Mouse (Mus musculus) limb, embryonic 15.5 days (tissue): ENCODE results near the gene Glrx5. TPM values are rescaled to one million over a fixed set of nuclear protein-coding genes. Genes with fewer than 3 reads are reported as not detected.

Source experiments
- ATAC-seq: fragments of 200-750 bp; cut with Nextera tagmentation; 2 replicates; pipeline ENCODE4 v1.8.0; 2017; ENCODE audit warnings: low read depth, moderate TSS enrichment; ENCODE audit not compliant: insufficient number of reproducible peaks, low FRiP score, low TSS enrichment
- H3K27ac ChIP-seq: fragments of 300-500 bp; sonication (generic); 2 replicates; pipeline ENCODE4 v1.5.1; 2015; ENCODE audit warnings: moderate library complexity, mild to moderate bottlenecking, inconsistent platforms
- H3K27me3 ChIP-seq: fragments of 300-500 bp; sonication (generic); 2 replicates; pipeline ENCODE4 v1.6.1; 2015; ENCODE audit warnings: inconsistent platforms
- H3K36me3 ChIP-seq: fragments of 300-500 bp; sonication (generic); 2 replicates; pipeline ENCODE4 v1.6.1; 2015; ENCODE audit warnings: inconsistent platforms
- H3K4me1 ChIP-seq: fragments of 300-500 bp; sonication (generic); 2 replicates; pipeline ENCODE4 v1.6.1; 2015; ENCODE audit warnings: inconsistent platforms
- H3K4me2 ChIP-seq: fragments of 300-500 bp; sonication (generic); 2 replicates; pipeline ENCODE4 v1.6.1; 2015; ENCODE audit warnings: mild to moderate bottlenecking, inconsistent platforms
- H3K4me3 ChIP-seq: fragments of 300-500 bp; sonication (generic); 2 replicates; pipeline ENCODE4 v1.5.1; 2015; ENCODE audit warnings: mild to moderate bottlenecking, inconsistent platforms
- H3K9ac ChIP-seq: fragments of 300-500 bp; sonication (generic); 2 replicates; pipeline ENCODE4 v1.6.1; 2015; ENCODE audit warnings: inconsistent platforms
- H3K9me3 ChIP-seq: fragments of 300-500 bp; sonication (generic); 2 replicates; pipeline ENCODE4 v1.6.1; 2016; ENCODE audit warnings: inconsistent platforms
- WGBS: fragments of 180-500 bp; shearing (Covaris S2); methylation state at CpG from one replicate; pipeline ENCODE4 v1.1.7; 2015; 5-methylcytosine and 5-hydroxymethylcytosine counted together
- polyA plus RNA-seq: library from polyadenylated mRNA; unstranded; fragments of >200 nt; fragmentation: Nextera tagmentation; extraction: Ambion mirVana; gene quantifications from 2 replicates; pipeline ENCODE4 v1.2.1, GENCODE M21; 2015

The Glrx5 gene
- polyA plus RNA-seq, 1 experiment from 2014 or later = 134 TPM

DNA sequence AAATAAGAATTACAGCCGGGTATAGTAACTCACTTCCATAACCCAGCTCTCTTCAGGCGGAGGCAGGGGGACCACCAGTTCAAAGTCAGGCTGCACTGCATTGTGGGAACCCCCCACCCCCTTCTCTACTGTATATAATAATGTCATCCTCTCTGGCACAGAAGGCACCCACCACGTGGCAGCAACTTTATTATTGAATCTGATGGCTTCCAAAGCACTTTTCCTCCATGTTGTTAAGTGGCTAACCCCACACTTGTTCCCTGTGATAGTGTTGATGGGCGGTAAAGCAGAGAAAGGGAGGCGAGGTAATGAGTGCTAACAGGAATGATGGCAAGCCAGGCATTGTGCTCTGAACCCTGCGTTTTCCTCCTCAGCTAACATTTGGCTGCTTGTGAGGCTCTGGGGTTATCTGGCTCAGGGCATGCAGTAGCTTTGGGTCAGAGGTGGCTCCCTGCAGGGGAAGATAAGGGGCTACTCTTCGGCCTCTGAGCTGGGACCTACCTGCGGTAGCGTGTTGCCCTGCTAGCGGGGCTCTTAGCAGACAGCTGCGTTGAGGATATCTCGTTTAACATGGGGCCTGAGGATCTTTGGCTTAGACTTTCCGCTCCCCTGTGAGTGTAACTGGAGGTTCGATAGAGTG lies 1.8 kb downstream of the Glrx5 start:
- no peaks in the 10 kb centered on the region for H3K9me3 ChIP-seq
- H3K4me3 ChIP-seq = peak overlapping the region; percentile 89; the same call in 1 of the 2 replicates
- no peak for ATAC-seq
- H3K36me3 ChIP-seq = peaks cover 18% of the 10 kb centered on the region
- no peaks in the 10 kb centered on the region for H3K27me3 ChIP-seq
- WGBS = 75% methylated on average over 14 of the region's 14 CpGs
- peak overlapping the region; percentile 75; the same call in 1 of the 2 replicates for H3K9ac ChIP-seq
- no peak overlapping the region for H3K27ac ChIP-seq
- H3K4me2 ChIP-seq = peak overlapping the region; percentile 84; the same call in 1 of the 2 replicates
- H3K4me1 ChIP-seq = peaks cover 34% of the 10 kb centered on the region

DNA sequence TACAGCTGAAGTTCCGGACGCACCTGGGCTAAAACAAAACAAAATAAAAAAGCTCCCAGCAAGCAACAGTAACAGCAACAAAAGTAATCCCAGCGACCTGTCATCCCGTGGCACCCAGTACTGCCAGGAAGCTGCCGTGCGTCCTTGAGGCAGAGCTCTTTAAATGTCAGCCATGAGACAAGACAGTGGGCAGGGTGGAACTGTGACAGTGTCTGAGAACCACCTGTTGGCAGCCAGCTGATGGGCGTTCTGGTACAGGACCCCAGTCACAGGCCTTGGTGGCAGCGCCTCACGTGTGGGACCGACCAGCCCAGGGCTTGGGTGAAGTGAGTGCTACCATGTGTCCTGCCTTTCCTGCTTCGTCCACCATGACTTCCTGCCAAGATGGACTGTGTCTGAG lies 5.7 kb downstream of the Glrx5 start:
- Histone ChIP-seq H3K27ac (no peak overlapping the region), H3K4me3 (no peak overlapping the region), H3K36me3 (peaks cover 39% of the 10 kb centered on the region), H3K27me3 (no peaks in the 10 kb centered on the region), H3K9ac (no peak overlapping the region), H3K4me2 (no peak overlapping the region), H3K4me1 (peaks cover 21% of the 10 kb centered on the region), H3K9me3 (no peaks in the 10 kb centered on the region)
- WGBS = 79% methylated on average over 11 of the region's 11 CpGs
- no peak for ATAC-seq

DNA sequence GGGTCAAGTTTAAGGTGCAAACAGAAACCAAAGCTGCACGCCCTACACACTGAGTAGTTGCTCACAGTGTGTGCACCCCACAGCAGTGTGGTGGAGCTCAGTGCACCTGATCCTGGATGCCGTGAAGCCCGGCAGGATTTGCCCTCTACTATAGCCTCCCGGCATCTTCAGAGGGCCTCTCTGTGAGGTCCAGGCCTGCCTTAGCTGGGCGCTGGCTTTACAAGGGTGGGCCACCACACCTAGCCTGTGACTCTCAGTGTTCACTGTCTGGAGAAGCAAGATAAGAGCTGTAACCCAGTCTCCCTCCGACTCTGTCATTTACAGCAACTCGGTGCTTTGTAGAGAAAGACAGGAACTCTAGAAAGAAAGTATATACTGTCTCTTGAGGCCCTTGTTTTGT lies 6.4 kb downstream of the Glrx5 start:
- Histone ChIP-seq H3K9me3 (no peaks in the 10 kb centered on the region), H3K27me3 (no peaks in the 10 kb centered on the region), H3K27ac (no peak overlapping the region), H3K4me1 (peaks cover 14% of the 10 kb centered on the region), H3K4me3 (no peak overlapping the region), H3K36me3 (peaks cover 44% of the 10 kb centered on the region), H3K9ac (no peak overlapping the region), H3K4me2 (no peak overlapping the region)
- 73% methylated on average over 7 of the region's 7 CpGs for WGBS
- no peak for ATAC-seq

DNA sequence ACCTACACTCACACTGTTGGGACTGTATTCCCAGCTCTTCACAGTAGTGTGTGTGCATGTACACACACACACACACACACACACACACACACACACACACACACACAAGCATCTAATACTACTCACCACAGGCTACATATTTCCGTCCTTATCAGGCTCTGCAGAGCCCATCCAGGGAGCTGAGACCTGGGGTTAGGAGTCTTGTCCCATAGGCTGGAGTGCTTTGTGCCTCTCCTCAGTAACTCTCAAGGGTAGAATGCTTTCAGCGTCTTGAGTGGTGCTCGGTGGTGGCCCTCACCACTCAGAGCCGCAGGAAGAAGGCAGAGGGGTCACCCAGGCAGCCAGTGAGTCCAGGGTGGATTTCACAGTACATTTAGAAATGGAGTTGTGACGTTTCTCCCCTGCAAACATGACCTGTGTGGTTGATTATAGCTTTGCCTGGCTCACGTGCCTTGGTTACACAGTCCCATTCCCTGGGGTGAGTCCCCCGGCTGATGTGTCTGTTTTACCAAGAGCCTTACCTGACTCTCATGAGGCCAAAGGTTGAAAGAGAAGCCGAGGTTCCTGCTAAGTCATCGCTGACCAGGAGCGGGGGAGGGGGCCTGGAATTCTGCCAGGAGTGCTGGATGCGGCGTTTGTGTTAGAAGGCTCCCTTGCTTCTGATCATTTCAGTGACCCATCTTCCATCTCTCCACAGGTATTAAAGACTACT lies 7.2 kb downstream of the Glrx5 start:
- H3K4me2 ChIP-seq = no peak overlapping the region
- no peak overlapping the region for H3K27ac ChIP-seq
- no peak overlapping the region for H3K9ac ChIP-seq
- H3K36me3 ChIP-seq = peaks cover 44% of the 10 kb centered on the region
- H3K4me1 ChIP-seq = peaks cover 6% of the 10 kb centered on the region
- 57% methylated on average over 12 of the region's 12 CpGs for WGBS
- H3K27me3 ChIP-seq = no peaks in the 10 kb centered on the region
- no peak for ATAC-seq
- no peak overlapping the region for H3K4me3 ChIP-seq
- H3K9me3 ChIP-seq = no peaks in the 10 kb centered on the region

DNA sequence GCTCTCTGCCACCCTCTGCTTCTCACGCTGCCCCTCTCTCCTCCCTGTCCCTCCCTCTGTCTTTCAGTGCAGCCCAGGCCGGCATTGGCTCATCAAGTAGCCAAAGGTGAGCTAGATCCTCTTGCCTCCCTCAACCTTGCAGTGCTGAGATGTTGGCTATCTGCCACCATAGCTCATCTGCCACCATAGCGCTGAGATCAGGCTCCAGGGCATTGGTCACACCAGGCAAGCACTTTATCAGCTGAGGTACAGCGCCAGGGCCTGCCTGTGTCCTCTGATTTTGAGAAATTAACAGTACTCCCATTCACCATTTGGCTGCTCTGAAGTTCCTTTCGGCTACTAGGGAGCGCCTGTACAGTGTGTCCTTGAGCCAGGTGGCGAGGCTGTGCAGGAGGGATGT lies 8.5 kb downstream of the Glrx5 start:
- H3K36me3 ChIP-seq = peaks cover 44% of the 10 kb centered on the region
- no peaks in the 10 kb centered on the region for H3K4me1 ChIP-seq
- no peaks in the 10 kb centered on the region for H3K27me3 ChIP-seq
- no peak overlapping the region for H3K27ac ChIP-seq
- H3K9ac ChIP-seq = no peak overlapping the region
- H3K9me3 ChIP-seq = no peaks in the 10 kb centered on the region
- H3K4me2 ChIP-seq = no peak overlapping the region
- no peak overlapping the region for H3K4me3 ChIP-seq
- WGBS = 95% methylated on average over 7 of the region's 7 CpGs
- no peak for ATAC-seq

DNA sequence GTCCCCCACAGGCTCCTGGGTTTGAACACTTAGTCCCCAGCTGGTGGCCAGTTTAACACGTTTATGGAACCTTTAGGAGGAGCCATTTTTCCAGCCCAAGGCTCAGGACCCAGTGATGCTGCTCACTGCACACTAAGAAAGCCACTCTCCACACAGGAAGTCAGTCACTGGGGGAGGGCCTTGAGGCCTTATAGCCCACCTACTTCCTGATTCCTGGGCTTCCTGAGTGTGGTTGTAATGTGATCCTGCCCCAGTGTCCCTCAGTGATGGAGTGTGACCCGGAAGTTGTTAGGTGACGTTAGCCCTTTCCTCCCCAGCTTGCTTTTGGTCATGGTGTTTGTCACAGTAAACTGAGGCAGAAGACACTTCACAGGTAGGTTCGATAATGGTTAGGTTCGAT lies 10.6 kb downstream of the Glrx5 start:
- ATAC-seq = no peak
- WGBS = 83% methylated on average over 5 of the region's 5 CpGs

DNA sequence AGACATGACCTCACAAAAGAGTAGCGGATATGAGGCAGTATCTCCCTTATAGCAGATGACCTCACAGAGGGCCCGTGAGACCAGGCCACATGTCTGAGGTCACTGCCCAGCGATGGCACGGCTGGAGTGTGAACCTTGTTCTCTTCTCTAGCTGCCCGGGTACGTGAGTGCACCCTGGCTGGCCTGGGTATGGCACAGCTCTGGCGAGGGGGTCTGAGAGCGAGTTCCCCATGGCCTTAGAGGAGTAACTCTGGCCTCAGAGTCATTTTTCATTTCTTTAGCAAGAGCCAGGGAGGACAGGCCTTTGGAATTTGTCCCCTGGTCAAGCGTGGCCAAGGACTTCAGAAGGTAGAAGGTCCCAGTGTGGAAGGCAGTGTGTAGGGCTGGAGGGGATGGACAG lies 12.3 kb downstream of the Glrx5 start:
- no peak overlapping the region for H3K4me3 ChIP-seq
- no peaks in the 10 kb centered on the region for H3K9me3 ChIP-seq
- no peak for ATAC-seq
- 89% methylated on average over 9 of the region's 9 CpGs for WGBS
- H3K36me3 ChIP-seq = peaks cover 37% of the 10 kb centered on the region
- H3K9ac ChIP-seq = no peak overlapping the region
- no peak overlapping the region for H3K4me2 ChIP-seq
- no peak overlapping the region for H3K27ac ChIP-seq
- H3K27me3 ChIP-seq = no peaks in the 10 kb centered on the region
- H3K4me1 ChIP-seq = no peaks in the 10 kb centered on the region

More for the DNA sequence above, 10.6 kb downstream of the Glrx5 start:
- no peaks in the 10 kb centered on the region for H3K27me3 ChIP-seq
- H3K9me3 ChIP-seq = no peaks in the 10 kb centered on the region
- no peaks in the 10 kb centered on the region for H3K4me1 ChIP-seq
- no peak overlapping the region for H3K9ac ChIP-seq
- H3K4me2 ChIP-seq = no peak overlapping the region
- H3K27ac ChIP-seq = no peak overlapping the region
- H3K36me3 ChIP-seq = peaks cover 37% of the 10 kb centered on the region
- no peak overlapping the region for H3K4me3 ChIP-seq

DNA sequence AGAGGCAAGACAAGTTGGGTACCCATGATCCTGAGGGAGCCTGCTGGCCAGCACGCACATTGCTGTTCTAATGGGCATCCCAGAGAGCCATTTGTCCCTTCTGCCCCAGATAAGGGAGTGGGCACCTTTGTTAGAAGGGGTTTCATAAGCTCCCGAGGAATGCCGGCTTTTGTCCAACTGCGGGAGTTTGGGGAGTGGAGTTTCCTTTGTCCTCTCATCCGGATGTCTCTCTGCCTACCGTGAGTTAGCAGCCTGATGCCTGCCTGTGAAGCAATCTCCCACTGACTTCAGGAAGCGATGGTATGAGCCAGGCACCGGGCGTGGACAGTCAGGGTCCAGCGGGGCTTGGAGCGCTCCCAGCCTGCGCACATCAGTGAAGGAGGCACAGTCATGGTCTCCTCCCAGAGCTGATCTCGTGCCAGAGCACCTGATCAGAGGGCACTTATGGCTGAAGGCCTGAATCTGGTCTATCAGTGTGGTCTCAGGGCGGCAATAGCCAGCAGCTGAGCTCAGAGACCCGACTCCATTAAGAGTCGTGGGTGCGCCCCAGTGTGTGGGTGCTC lies 15.9 kb downstream of the Glrx5 start:
- Histone ChIP-seq H3K4me1 (0 out of 2 replicates have a peak, but pooled peaks cover 3% of the 10 kb centered on the region), H3K4me2 (no peak overlapping the region), H3K27me3 (no peaks in the 10 kb centered on the region), H3K4me3 (no peak overlapping the region), H3K9me3 (no peaks in the 10 kb centered on the region), H3K36me3 (0 out of 2 replicates have a peak, but pooled peaks cover 5% of the 10 kb centered on the region), H3K9ac (no peak overlapping the region), H3K27ac (no peak overlapping the region)
- WGBS = 79% methylated on average over 17 of the region's 17 CpGs
- ATAC-seq = no peak

DNA sequence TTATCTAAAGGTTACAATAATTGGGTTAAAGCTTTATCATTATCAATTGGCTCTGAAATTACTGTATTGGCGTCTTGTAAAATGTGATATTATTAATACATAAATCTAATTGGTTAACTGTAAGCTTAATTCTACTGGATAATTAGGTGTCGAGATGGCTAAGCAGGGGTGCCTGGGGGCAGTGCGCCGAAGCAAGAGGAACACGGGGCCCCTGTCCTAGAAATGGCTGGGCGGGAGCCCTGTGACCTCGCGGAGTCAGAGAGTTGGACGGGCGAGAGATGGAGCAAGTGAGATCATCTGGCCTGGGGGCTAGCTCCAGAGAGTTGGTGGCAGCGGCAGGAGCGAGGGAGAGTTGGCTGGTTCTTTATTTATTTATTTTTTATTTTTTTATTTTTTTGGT lies 17.3 kb downstream of the Glrx5 start:
- H3K9ac ChIP-seq = no peak overlapping the region
- 75% methylated on average over 12 of the region's 12 CpGs for WGBS
- no peaks in the 10 kb centered on the region for H3K27me3 ChIP-seq
- H3K4me3 ChIP-seq = no peak overlapping the region
- H3K27ac ChIP-seq = no peak overlapping the region
- no peaks in the 10 kb centered on the region for H3K9me3 ChIP-seq
- ATAC-seq = no peak
- H3K36me3 ChIP-seq = no peaks in the 10 kb centered on the region
- H3K4me2 ChIP-seq = no peak overlapping the region
- H3K4me1 ChIP-seq = 0 out of 2 replicates have a peak, but pooled peaks cover 3% of the 10 kb centered on the region

DNA sequence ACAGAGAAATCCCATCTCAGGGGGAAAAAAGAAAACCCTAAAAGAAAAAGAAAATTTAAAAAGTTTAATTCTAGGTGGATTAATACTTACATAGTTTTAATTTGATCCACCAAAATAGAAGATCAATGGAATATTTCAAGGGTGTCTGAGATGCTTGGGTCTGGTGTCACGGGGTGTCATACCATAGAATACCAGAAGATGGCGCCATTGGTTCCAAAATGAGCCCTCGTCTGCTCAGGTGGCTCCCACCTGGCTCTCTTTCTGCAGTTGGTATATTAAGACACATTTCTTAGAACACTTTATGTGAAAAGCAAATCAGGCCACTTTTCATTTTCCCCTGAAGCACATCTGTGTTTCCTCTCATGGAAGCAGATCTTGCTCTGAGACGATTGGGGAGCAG lies 18.4 kb downstream of the Glrx5 start:
- Histone ChIP-seq H3K9me3 (no peaks in the 10 kb centered on the region), H3K4me3 (no peak overlapping the region), H3K4me2 (no peak overlapping the region), H3K9ac (no peak overlapping the region), H3K36me3 (no peaks in the 10 kb centered on the region), H3K27me3 (no peaks in the 10 kb centered on the region), H3K4me1 (0 out of 2 replicates have a peak, but pooled peaks cover 3% of the 10 kb centered on the region), H3K27ac (no peak overlapping the region)
- ATAC-seq = no peak
- WGBS = 6% methylated on average over 4 of the region's 4 CpGs

DNA sequence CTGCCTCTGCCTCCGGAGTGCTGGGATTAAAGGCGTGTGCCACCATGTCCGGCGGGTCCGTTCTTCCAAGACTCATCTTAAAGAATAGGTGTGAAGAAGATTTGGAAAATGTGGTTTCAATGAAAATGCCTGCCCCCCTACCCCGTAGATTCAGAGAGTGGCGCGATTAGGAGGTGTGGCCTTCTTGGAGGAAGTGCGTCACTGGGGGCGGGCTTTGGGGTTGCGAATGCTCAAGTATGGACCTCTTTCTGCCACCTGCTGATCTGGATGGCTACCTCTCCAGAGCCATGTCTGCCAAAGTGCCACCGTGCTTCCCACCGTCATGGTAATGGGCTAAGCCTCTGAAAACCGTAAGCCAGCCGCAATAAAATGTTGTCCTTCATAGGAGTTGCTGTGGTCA lies 21.6 kb downstream of the Glrx5 start:
- WGBS = 93% methylated on average over 15 of the region's 15 CpGs
- 0 out of 2 replicates have a peak, but pooled peaks cover 3% of the 10 kb centered on the region for H3K4me1 ChIP-seq
- H3K9ac ChIP-seq = no peak overlapping the region
- H3K27ac ChIP-seq = no peak overlapping the region
- H3K36me3 ChIP-seq = no peaks in the 10 kb centered on the region
- H3K4me3 ChIP-seq = no peak overlapping the region
- no peaks in the 10 kb centered on the region for H3K9me3 ChIP-seq
- no peak for ATAC-seq
- no peak overlapping the region for H3K4me2 ChIP-seq
- no peaks in the 10 kb centered on the region for H3K27me3 ChIP-seq

DNA sequence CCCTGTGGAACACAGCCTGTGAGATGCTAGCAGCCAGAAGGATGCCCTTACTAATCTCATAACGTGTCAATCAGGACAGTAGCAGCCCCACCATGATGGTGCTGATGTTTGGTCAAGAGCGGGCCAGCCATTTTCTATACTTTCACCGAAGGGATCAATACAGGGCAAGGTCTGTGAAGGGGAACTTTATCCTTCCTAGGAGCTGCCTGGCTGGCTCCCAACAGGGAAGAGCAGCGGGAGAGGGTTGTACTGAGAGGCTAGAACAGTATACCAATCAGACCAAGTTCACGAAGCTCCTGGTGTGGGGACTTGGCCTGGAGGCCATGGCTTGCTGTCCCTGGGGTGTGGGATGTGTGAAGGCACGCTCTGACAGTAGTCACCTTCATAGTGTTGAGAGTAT lies 22.8 kb downstream of the Glrx5 start:
- H3K4me2 ChIP-seq = no peak overlapping the region
- H3K4me3 ChIP-seq = no peak overlapping the region
- 80% methylated on average over 6 of the region's 6 CpGs for WGBS
- H3K9me3 ChIP-seq = no peaks in the 10 kb centered on the region
- ATAC-seq = no peak
- H3K4me1 ChIP-seq = 0 out of 2 replicates have a peak, but pooled peaks cover 3% of the 10 kb centered on the region
- H3K36me3 ChIP-seq = no peaks in the 10 kb centered on the region
- no peak overlapping the region for H3K27ac ChIP-seq
- H3K27me3 ChIP-seq = no peaks in the 10 kb centered on the region
- H3K9ac ChIP-seq = no peak overlapping the region
